Mouse (Mus musculus) lung, embryonic 15.5 days (tissue): ENCODE results near the gene Pacrg. TPM values are rescaled to one million over a fixed set of nuclear protein-coding genes. Genes with fewer than 3 reads are reported as not detected.

ENCODE experiments used
- ATAC-seq: fragments of 200-750 bp; cut with Nextera tagmentation; 2 replicates; pipeline ENCODE4 v1.8.0; 2017; ENCODE audit warnings: moderate number of reproducible peaks, borderline replicate concordance; ENCODE audit not compliant: low FRiP score, low TSS enrichment; ENCODE audit errors: extremely low read depth
- H3K27ac ChIP-seq: fragments of 300-500 bp; sonication (generic); 2 replicates; pipeline ENCODE4 v1.5.1; 2015; ENCODE audit warnings: moderate library complexity, mild to moderate bottlenecking, inconsistent platforms
- H3K27me3 ChIP-seq: fragments of 300-500 bp; sonication (generic); 2 replicates; pipeline ENCODE4 v1.6.1; 2015; ENCODE audit warnings: inconsistent platforms
- H3K36me3 ChIP-seq: fragments of 300-500 bp; sonication (generic); 2 replicates; pipeline ENCODE4 v1.6.1; 2015; ENCODE audit warnings: inconsistent platforms
- H3K4me1 ChIP-seq: fragments of 300-500 bp; sonication (generic); 2 replicates; pipeline ENCODE4 v1.6.1; 2015; ENCODE audit warnings: inconsistent platforms
- H3K4me2 ChIP-seq: fragments of 300-500 bp; sonication (generic); 2 replicates; pipeline ENCODE4 v1.6.1; 2015; ENCODE audit warnings: inconsistent platforms, mild to moderate bottlenecking, moderate library complexity
- H3K4me3 ChIP-seq: fragments of 300-500 bp; sonication (generic); 2 replicates; pipeline ENCODE4 v1.5.1; 2015; ENCODE audit warnings: mild to moderate bottlenecking, inconsistent platforms
- H3K9ac ChIP-seq: fragments of 300-500 bp; sonication (generic); 2 replicates; pipeline ENCODE4 v1.6.1; 2015; ENCODE audit warnings: inconsistent platforms
- H3K9me3 ChIP-seq: fragments of 300-500 bp; sonication (generic); 2 replicates; pipeline ENCODE4 v1.6.1; 2016; ENCODE audit warnings: inconsistent platforms
- WGBS: fragments of 180-500 bp; shearing (Covaris S2); methylation state at CpG from one replicate; pipeline ENCODE4 v1.1.7; 2015; 5-methylcytosine and 5-hydroxymethylcytosine counted together
- polyA plus RNA-seq: library from polyadenylated mRNA; unstranded; fragments of >200 nt; fragmentation: Nextera tagmentation; extraction: Ambion mirVana; gene quantifications from 2 replicates; pipeline ENCODE4 v1.2.1, GENCODE M21; 2015

Pacrg gene
- polyA plus RNA-seq, 1 experiment from 2014 or later, result 2.7 TPM

DNA sequence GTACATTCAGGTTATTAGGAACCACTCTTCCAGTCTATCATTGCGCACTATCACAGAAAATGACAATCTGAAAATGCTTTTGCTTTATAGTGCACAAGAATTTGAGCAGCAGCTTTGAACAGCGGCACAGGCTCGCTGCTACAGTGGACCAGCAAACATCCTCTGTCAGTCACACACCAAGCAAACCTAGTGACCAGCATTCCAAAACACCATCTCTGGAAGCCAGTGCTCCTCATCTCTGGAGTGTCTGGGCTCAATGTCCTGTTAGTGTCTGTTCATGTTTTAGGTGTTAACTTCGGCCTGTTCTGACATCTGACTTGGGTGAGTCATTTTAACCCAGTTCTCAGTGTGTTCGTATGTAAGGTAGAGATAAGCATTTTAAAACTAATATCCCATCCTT is 275.9 kb downstream of the Pacrg start:
- no peaks in the 10 kb centered on the region for H3K9me3 ChIP-seq
- no peak overlapping the region for H3K4me2 ChIP-seq
- no peak overlapping the region for H3K4me3 ChIP-seq
- no peak overlapping the region for H3K9ac ChIP-seq
- H3K27me3 ChIP-seq, result no peaks in the 10 kb centered on the region
- WGBS, result 84% methylated on average over 5 of the region's 5 CpGs
- no peak for ATAC-seq
- 0 out of 2 replicates have a peak, but pooled peaks cover 9% of the 10 kb centered on the region for H3K4me1 ChIP-seq
- H3K36me3 ChIP-seq, result no peaks in the 10 kb centered on the region
- H3K27ac ChIP-seq, result no peak overlapping the region

DNA sequence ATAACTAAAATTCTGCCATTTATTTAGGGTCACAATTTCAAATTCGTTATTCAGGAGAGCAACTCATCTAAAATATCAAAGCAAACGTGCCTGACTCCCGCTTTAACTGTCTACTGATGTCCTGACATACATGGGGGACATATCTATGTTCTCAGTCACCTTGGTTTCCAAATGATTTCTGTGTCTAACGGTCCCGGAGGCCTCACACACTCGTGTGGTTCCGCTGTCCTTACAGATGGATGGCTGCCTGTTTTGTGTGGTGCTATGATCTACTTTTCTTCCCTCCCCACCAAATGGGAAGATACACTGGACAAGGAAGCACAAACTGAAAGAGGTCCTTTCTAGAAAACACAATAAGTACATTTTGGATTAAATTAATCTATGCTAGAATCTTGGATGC is 277.2 kb downstream of the Pacrg start:
- Histone ChIP-seq H3K9ac (no peak overlapping the region), H3K4me2 (no peak overlapping the region), H3K36me3 (no peaks in the 10 kb centered on the region), H3K27ac (no peak overlapping the region), H3K4me1 (0 out of 2 replicates have a peak, but pooled peaks cover 4% of the 10 kb centered on the region), H3K27me3 (no peaks in the 10 kb centered on the region), H3K4me3 (no peak overlapping the region), H3K9me3 (no peaks in the 10 kb centered on the region)
- whole genome bisulfite sequencing, result 85% methylated on average over 7 of the region's 7 CpGs
- no peak for ATAC-seq

DNA sequence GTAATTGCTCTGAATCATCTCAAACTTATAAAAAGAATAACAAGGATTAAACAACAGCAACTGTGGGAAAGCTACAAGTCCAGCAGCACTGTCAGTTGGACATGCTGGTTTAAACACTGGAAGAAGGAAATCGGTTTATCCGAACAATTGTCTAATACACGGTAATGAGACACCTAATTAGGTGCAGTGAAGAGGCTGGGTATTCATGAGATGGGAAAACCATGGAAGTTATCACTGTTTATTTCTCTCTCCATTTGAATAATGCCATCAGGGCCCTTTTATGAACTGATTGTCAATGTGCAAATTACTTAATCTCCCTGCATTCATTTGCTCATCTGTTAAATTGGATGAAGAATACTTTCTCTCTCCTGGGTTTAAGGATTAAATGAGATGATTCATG is 280.1 kb downstream of the Pacrg start:
- ATAC-seq, result no peak
- Histone ChIP-seq H3K27ac (no peak overlapping the region), H3K4me2 (no peak overlapping the region), H3K4me3 (no peak overlapping the region), H3K36me3 (no peaks in the 10 kb centered on the region), H3K9ac (no peak overlapping the region), H3K9me3 (no peaks in the 10 kb centered on the region), H3K27me3 (no peaks in the 10 kb centered on the region), H3K4me1 (no peaks in the 10 kb centered on the region)
- 51% methylated on average over 3 of the region's 3 CpGs for WGBS

DNA sequence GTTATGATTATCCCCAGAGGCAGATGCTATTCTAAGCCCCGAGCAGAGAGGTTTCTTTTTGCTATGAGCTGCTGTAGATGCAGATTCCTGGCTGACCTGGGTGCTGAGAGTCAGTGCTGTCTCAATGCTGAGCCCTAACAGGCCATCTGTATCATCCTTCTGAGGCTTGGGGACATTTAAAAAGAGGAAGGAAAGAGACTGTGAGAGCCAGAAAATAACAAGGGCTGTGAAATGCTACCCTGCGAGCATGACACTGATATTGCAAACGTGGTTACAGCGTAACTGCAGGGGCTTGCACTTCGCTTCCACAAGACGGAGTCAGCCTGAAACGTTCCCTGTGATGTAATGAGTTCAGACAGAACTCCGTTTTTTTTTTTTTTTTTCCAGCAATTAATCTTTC is 281.4 kb downstream of the Pacrg start:
- no peak for ATAC-seq
- WGBS, result 56% methylated on average over 8 of the region's 8 CpGs
- H3K27ac ChIP-seq, result no peak overlapping the region
- no peaks in the 10 kb centered on the region for H3K4me1 ChIP-seq
- H3K4me2 ChIP-seq, result no peak overlapping the region
- no peaks in the 10 kb centered on the region for H3K27me3 ChIP-seq
- no peak overlapping the region for H3K9ac ChIP-seq
- no peaks in the 10 kb centered on the region for H3K36me3 ChIP-seq
- no peak overlapping the region for H3K4me3 ChIP-seq
- no peaks in the 10 kb centered on the region for H3K9me3 ChIP-seq

DNA sequence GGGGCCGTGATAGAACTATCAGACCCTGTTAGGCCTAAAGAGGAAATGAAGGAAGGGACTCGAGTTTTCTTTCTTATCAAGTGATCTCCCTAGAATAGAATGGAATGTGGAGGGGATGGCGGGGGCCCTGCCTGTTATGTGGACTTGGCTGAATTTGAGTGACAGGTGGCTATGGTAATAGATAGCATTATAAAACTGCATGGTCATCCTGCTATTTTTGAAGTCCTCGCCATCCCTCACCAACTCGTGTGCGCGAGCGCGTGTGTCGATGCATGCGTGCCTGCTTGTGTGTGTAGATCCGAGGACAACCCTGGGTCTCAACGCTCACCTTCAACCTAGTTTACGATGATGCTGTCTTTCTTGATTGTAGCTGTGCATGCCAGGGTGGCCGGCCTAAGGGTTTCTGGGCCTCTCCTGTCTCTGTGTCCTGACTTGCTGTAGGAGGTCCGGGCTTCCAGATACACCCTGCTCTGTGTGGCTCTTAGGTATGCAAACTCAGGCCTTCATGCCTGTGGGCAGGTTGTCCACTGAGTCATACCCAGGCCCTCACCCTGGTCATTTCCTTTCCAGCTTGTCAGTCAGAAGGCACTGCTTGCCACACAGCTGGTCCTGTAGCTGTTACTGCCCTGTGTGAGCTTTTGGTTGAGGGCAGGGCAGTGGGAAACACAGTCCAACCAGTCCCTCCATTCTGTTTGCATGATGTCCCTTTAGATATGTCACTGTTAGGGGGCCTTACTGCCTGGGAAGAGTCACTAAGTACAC is 287.6 kb downstream of the Pacrg start:
- no peaks in the 10 kb centered on the region for H3K36me3 ChIP-seq
- 86% methylated on average over 16 of the region's 16 CpGs for WGBS
- no peak overlapping the region for H3K4me3 ChIP-seq
- H3K27me3 ChIP-seq, result no peaks in the 10 kb centered on the region
- no peaks in the 10 kb centered on the region for H3K9me3 ChIP-seq
- no peak for ATAC-seq
- no peak overlapping the region for H3K27ac ChIP-seq
- H3K4me1 ChIP-seq, result no peaks in the 10 kb centered on the region
- H3K9ac ChIP-seq, result no peak overlapping the region
- no peak overlapping the region for H3K4me2 ChIP-seq

DNA sequence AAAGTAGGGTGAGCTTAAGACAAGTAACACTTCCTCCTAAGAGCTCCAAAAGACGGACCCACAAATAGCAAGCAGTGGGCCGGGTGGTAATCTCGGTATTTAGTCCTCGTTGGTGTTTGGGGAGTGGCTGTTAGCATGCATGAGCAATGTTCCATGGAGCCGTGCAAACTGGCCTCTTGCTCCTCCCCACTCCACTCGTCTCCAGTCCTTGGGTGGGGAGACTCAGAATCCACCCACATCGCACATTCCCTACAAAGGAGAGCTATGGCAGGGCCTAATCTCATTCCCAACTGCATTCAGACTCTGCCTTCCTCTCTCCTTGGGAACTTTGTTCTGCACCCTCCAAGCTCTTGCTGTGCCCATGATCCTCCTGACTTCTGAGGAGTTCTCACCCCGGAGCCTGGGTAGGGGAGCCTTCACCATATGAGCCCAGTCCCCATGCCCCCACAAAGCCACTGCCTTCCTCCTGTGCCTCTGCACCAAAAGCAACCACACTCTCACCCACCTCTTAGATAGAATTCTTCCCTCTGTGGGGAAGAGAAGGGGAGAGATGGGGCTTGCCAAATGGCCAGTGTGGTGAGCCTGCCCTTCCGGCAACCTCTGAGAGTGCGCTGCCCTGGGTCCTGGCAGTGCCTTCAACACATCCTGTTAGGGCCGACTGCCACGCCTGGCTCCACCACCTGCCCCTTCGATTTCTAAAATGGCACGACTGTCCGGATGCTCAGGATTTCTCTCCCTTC is 289.2 kb downstream of the Pacrg start:
- H3K27ac ChIP-seq, result no peak overlapping the region
- no peak for ATAC-seq

DNA sequence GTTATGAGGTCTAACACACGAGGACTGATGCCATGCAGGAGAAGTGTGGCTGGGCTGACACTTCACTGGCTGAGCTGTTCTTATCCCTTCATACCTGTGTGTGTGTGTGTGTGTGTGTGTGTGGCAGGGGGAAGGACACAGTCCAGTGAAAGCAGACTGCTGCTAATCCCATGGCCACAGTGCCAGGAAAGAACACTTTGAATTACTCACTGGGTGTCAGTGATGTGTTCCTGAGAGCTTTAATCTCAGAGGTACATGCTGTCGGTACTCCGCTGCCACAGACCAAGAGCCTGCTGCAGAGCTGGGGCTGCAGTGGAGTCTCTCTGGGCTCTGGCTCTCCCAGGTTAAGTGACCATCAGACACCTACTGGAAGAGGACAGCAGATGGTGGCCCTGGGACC is 290.3 kb downstream of the Pacrg start:
- no peaks in the 10 kb centered on the region for H3K4me1 ChIP-seq
- no peak overlapping the region for H3K4me3 ChIP-seq
- H3K9ac ChIP-seq, result no peak overlapping the region
- H3K9me3 ChIP-seq, result no peaks in the 10 kb centered on the region
- H3K4me2 ChIP-seq, result no peak overlapping the region
- H3K27ac ChIP-seq, result no peak overlapping the region
- H3K36me3 ChIP-seq, result no peaks in the 10 kb centered on the region
- 70% methylated on average over 3 of the region's 3 CpGs for WGBS
- no peaks in the 10 kb centered on the region for H3K27me3 ChIP-seq
- ATAC-seq, result no peak

More for the DNA sequence above, 289.2 kb downstream of the Pacrg start:
- H3K4me2 ChIP-seq, result no peak overlapping the region
- H3K9me3 ChIP-seq, result no peaks in the 10 kb centered on the region
- no peak overlapping the region for H3K4me3 ChIP-seq
- 77% methylated on average over 15 of the region's 15 CpGs for WGBS
- H3K4me1 ChIP-seq, result no peaks in the 10 kb centered on the region
- H3K36me3 ChIP-seq, result no peaks in the 10 kb centered on the region
- no peaks in the 10 kb centered on the region for H3K27me3 ChIP-seq
- no peak overlapping the region for H3K9ac ChIP-seq

DNA sequence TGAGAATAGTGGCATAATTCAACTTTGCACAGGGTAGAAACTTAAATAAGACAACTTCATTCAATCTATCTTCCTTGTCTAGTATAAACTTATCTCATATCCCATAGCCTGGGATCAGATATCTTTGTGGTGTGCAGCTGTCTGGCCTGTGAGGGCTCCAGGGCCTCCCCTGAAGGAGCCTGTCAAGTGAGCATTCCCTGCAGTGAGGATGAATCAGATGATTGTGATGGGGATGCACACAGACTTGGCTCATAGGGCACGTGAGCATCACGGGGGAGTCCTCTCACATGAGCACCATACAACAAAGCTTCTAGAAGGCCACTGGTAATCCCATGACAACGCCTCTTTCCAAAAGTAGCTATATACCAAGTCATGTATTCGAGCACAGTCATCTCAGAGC is 291.1 kb downstream of the Pacrg start:
- Histone ChIP-seq H3K27me3 (no peaks in the 10 kb centered on the region), H3K27ac (no peak overlapping the region), H3K4me3 (no peak overlapping the region), H3K4me2 (no peak overlapping the region), H3K9ac (no peak overlapping the region), H3K9me3 (no peaks in the 10 kb centered on the region), H3K4me1 (no peaks in the 10 kb centered on the region), H3K36me3 (no peaks in the 10 kb centered on the region)
- ATAC-seq, result no peak
- WGBS, result 83% methylated on average over 4 of the region's 4 CpGs

DNA sequence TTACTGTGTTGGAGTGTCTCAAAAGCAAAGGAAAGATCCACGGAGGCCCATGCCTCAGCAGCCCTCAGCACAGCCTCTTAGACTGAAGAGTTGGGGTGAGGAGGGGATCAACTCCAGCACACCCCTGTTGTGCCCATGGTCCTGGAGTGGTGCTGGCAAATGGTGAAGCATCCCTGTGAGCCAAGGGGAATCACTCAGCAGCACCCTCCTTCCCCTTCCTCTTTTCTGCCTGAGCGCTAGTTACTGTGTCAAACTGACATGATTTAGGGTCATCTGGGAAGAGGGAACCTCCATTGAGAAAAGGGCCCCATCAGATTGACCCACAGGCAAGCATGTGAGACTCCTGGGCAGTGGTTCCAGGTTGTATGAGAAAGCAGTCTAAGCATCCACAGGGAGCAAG is 299.3 kb downstream of the Pacrg start:
- no peak overlapping the region for H3K4me2 ChIP-seq
- 82% methylated on average over 2 of the region's 2 CpGs for WGBS
- no peaks in the 10 kb centered on the region for H3K36me3 ChIP-seq
- H3K27me3 ChIP-seq, result no peaks in the 10 kb centered on the region
- no peak overlapping the region for H3K27ac ChIP-seq
- ATAC-seq, result no peak
- no peak overlapping the region for H3K9ac ChIP-seq
- H3K4me3 ChIP-seq, result no peak overlapping the region
- H3K4me1 ChIP-seq, result no peaks in the 10 kb centered on the region
- no peaks in the 10 kb centered on the region for H3K9me3 ChIP-seq

DNA sequence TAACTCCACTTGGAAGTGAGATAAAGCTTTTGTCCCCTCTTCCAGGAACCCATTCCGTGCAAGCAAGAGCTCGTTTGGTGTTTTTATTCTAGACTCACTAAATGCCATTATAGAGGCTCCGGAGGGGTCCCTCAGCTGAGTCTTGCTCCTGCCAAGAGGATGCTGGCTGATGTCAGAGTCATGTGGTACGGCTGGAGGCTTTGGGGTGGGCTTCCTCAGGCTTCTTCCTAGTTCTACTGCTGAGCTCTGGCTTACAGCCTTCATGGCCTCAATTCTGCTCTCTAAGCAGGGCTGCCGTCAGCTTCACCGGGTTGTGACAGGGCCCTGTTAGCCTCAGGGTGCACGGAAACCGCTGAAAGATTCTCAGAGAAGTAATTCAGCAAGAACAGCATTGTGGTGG is 305.9 kb downstream of the Pacrg start:
- Histone ChIP-seq H3K4me3 (no peak overlapping the region), H3K9me3 (no peaks in the 10 kb centered on the region), H3K27ac (no peak overlapping the region), H3K9ac (no peak overlapping the region), H3K27me3 (no peaks in the 10 kb centered on the region), H3K36me3 (no peaks in the 10 kb centered on the region), H3K4me2 (no peak overlapping the region), H3K4me1 (no peaks in the 10 kb centered on the region)
- WGBS, result 65% methylated on average over 8 of the region's 8 CpGs
- no peak for ATAC-seq

DNA sequence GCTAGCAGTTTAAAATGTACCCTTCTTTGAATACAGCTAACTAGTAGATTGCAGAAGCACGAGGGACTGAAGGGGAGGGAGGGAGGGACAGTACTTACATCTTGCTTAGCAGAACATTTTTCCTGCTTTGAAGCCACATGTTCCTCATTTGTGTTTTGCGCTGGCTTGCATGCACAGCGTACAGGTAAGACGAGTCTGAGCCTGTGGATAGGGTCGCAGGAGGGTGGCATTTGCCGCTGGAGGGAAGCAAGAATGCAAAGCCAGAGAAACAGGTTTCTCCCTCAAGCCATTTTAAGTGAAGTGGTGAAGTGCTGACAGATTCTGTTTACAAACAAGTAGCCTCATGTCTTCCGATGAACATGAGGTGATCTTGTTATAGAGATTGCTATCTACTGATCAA is 306.6 kb downstream of the Pacrg start:
- H3K27me3 ChIP-seq, result no peaks in the 10 kb centered on the region
- no peaks in the 10 kb centered on the region for H3K36me3 ChIP-seq
- H3K4me2 ChIP-seq, result no peak overlapping the region
- H3K9ac ChIP-seq, result no peak overlapping the region
- ATAC-seq, result no peak
- no peaks in the 10 kb centered on the region for H3K9me3 ChIP-seq
- no peaks in the 10 kb centered on the region for H3K4me1 ChIP-seq
- WGBS, result 50% methylated on average over 7 of the region's 7 CpGs
- H3K4me3 ChIP-seq, result no peak overlapping the region
- no peak overlapping the region for H3K27ac ChIP-seq

DNA sequence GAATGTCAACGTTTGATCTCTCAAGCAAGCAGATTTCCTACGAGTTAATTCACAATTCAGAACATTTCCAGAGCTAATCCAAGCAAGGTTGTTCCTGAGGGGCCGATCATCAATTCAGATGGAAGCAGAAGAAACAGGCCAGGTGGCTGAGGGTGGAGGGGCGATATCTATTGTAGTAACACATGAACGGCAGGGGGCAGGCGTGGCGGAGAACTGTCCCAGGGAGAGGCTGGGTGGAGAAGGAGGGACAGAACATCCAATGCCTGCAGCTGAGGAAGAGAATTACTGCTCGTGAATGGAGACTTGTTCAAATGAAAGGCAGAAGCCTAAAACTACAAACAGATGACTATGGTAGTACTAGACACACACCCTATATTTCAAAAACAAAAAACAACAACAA is 309.1 kb downstream of the Pacrg start:
- Histone ChIP-seq H3K4me3 (no peak overlapping the region), H3K36me3 (no peaks in the 10 kb centered on the region), H3K27me3 (no peaks in the 10 kb centered on the region), H3K9me3 (no peaks in the 10 kb centered on the region), H3K4me1 (no peaks in the 10 kb centered on the region), H3K4me2 (no peak overlapping the region), H3K9ac (no peak overlapping the region), H3K27ac (no peak overlapping the region)
- ATAC-seq, result no peak
- 35% methylated on average over 8 of the region's 8 CpGs for WGBS
